Mouse (Mus musculus) urinary bladder, postnatal 10 days (tissue): ENCODE measurements around the gene Fgl2.
"Not testable (repeated sequence)": the region's sequence is repeated elsewhere in the genome, so short reads cannot be mapped to it uniquely, and the experiment has no call there.

ENCODE experiments used
- DNase-seq: peaks from one replicate; pipeline ENCODE4 v3.0.0; 2022; ENCODE audit warnings: low spot score

Fgl2 gene

DNA sequence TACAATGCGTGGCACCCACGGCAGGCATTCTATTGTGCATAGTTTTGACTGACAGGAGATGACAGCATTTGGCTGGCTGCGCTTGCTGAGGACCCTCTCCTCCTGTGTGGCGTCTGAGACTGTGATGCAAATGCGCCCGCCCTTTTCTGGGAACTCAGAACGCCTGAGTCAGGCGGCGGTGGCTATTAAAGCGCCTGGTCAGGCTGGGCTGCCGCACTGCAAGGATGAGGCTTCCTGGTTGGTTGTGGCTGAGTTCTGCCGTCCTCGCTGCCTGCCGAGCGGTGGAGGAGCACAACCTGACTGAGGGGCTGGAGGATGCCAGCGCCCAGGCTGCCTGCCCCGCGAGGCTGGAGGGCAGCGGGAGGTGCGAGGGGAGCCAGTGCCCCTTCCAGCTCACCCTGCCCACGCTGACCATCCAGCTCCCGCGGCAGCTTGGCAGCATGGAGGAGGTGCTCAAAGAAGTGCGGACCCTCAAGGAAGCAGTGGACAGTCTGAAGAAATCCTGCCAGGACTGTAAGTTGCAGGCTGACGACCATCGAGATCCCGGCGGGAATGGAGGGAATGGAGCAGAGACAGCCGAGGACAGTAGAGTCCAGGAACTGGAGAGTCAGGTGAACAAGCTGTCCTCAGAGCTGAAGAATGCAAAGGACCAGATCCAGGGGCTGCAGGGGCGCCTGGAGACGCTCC lies at the start of gene Fgl2:
Gene Fgl2 (plus strand): TSS at position 150 of the 687 bp plus-strand sequence.
- DNase-seq = no peak

DNA sequence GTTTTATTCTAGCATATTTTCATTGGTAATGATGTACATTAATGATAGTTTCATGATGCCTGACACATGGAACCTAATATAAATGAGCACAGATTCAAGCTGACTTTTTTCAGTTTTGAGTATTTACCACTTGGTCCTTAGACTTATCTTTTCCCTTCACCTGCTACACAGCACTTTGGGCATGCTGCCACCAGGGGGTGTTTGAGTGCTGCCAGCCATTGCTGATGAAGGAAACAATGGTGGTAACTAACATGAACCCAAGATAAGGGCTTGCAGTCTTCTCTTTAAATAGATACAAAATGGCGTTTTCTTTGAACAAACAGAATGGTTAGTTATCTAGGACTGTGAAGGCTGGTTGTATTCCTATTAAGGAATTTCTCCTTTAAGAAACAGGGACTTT lies 45.9 kb upstream of the Fgl2 start:
- no peak for DNase-seq

DNA sequence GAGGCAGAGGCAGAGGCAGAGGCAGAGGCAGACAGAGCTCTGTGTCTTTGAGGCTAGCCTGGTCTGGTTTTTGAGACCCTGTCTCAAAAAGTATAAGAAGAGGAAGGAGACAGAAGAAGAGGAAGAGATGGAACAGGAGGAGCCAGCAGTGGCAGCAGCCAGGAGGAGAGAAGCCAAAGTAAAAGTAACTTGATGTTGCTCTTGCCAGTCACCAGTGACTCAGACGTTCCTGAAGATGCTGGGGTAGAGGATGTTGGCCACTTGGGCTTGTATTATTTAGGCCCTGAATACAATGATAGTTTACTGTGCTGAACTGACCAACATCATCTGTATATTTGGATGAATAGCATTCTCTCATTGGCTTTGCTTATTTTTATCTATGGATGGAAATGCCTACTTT lies 43.9 kb upstream of the Fgl2 start:
- no peak for DNase-seq

- no peak for DNase-seq
These were observed 42.5 kb upstream of the Fgl2 start for GRCm38 (mm10) chr5:21329672-21330665.

DNA sequence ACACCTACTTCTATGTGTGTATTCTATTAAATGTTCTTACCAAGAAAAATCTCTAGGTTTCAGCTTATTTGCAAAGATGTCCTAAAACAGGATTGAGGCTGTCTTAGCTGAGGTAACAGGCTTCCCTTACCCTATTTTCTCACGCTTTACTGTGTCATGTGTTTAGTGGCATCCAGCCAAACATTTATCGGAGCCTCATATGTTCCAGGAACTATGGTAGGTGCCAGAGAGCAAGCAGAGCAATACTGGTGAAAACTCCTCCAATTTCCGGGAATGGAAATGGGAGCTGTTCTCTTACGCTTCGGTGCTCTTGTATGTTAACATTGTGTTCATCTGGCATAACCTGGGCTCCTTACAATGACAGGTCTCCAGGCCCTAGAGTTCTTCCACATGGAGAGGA lies 40.8 kb upstream of the Fgl2 start:
- no peak for DNase-seq

DNA sequence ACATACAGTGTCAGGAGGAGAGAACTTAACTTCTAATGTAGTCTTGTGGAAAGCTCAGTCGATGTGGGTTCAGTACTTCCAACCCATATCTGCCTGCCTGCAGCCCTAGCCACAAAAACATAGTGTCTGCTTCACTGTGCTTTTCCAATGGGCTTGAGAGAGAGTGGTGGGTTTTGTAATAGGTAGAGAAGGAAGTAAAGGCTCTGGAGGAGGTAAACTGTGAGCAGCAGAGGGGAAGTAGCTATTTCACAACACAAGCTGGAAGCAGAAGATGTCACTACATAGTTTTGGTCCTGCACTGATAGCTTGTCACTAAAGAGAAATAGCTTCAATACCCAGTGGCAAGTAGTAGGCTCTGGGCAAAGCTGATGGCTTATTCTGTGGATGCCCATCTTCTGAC lies 40.3 kb upstream of the Fgl2 start:
- DNase-seq = no peak

- DNase-seq = not testable (repeated sequence)
These were observed 30.2 kb upstream of the Fgl2 start for GRCm38 (mm10) chr5:21342265-21342664.

DNA sequence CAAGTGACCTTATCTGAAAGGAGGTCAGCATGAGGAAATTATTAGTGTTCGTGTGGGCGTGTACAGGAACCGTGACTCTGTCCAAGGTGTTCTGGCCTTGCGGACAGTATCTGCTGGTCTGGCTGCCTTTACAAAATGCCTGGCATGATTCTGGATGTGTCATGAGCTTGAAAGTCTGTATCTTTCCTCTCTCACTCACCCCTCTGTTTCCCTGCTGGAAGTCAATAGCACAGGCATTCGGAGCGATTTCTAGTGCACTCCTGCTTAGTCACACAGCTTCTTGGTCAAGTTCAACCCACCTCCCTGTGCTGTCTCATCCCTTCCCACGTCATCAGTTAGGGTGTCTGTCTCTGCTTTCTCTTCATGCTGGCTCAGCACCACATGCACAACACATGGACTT lies 24.1 kb upstream of the Fgl2 start:
- DNase-seq = no peak

- no peak for DNase-seq
These were observed 20.8 kb upstream of the Fgl2 start for GRCm38 (mm10) chr5:21351678-21352077.

- no peak for DNase-seq
These were observed 13.8 kb upstream of the Fgl2 start for GRCm38 (mm10) chr5:21358648-21359047.

GRCm38 (mm10) chr5:21363343-21363742 lies 9.1 kb upstream of the Fgl2 start:
- DNase-seq = no peak

DNA sequence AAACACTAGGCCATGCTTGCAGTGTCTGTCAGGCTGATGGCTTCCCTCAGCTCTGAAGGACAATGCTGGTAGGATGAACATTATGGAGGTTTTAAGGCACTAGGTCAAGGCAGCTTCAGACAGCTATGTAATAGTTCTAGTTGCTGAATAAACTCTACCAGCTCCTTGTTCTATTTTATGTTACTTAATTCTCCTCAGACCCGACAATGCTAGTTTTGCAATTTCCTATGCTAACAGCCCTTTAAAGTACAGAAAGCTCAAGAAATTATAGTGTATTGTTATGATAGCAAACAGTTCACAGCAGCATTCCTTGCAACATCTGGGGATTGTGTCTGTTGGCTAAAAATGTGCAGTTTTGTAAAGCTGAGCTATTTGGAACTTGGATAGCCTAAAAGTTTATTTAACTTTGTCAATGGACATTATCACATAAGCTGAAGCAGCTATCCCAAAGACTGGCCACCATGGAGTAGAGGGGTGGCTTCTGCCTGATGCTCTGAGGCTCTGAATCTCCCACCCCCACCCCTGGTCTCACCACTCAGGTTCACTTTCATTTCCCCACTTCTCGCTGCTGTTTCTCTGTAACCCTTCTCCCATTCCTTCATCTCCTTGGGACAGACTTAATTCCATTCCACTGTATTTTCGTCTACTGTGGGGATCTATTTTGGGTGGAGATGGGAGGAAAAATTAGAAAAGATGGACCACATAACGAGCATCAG lies 5.9 kb upstream of the Fgl2 start:
- no peak for DNase-seq

DNA sequence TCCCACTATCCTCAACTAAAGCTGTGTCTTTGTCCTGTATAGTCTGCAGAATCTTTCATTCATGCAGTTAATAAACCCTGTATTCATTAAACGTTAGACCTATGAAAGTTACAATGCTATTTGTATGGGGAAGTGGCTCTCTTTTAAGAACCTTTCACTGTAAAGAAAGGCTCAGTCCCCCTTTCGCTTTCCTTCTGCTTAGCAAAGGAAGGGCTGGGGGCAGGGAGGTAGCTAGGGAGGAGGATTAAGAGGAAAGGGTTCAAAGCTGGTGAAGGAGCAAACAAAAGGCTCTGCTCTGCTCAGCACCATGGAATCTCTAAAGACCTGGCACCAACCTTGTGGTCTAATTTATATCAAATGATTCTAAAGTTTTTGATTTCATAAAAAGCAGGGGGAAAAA lies 4.9 kb upstream of the Fgl2 start:
- no peak for DNase-seq

DNA sequence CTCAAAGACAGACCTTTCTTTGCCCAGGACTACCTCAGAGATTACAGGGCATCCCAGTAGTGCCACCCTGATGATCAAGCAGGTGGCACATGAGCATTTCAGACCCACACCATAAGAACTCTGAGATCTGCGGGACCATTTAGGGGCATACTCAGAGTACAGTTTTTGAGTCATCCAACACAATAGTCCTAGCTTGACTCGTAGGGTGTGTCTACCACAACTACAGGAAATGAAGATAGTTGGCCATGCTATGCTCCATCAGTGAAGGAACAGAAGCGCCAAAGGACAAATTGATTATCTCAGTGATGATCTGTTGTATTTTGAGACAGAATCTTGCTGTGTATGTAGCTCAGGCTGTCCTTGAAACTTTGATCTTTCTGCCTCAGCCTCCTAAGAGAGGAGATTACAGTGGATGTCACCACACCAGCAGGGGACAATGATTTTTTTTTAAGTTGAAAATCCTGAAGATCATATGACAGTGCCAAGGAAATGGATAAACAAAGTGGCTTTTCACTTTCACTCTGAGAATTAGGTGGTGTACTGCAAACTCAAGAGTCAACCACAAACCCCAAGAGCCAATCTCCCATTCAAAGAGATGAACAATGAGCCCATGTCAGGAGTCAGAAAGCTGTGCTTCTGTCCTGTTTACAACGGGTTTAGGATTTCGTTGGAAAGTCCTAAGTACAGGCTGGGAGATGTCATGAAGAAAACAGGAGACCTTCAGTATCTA lies 2.1 kb upstream of the Fgl2 start:
- no peak for DNase-seq

- DNase-seq = no peak
These were observed 522 bp upstream of the Fgl2 start for GRCm38 (mm10) chr5:21371920-21372319.

DNA sequence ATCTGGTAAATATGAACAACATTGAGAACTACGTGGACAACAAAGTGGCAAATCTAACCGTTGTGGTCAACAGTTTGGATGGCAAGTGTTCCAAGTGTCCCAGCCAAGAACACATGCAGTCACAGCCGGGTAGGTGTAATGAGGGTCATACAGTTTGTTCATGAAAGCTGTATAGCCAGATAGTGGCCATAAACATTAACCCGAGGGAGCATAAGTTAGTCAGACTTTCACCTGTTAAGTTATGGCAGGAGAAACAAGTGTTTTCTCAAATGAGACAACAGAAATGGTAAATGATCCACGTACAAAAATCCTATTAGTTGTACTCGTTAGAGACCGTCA lies 707 bp downstream of the Fgl2 start:
- DNase-seq = no peak

- DNase-seq = no peak
These were observed 4.5 kb downstream of the Fgl2 start for GRCm38 (mm10) chr5:21376935-21377334.

DNA sequence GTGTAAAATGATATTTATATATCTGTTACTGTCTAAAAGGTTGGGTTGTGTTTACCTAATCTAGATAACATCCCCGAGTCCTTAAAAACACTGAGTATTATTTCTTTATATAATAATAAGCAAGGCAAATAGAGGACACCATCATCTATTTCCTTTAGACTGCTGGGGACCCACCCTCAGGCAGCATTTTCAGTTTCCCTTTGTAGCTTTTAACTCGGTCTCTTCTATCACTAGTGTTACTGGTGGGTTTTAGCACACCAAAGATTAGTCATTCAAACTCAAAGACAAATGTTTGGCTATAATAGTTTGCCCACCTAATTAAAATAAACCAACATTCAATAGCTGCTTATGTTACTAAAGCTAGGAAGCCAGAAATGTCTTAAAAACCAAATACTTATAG lies 6.0 kb downstream of the Fgl2 start:
- no peak for DNase-seq

DNA sequence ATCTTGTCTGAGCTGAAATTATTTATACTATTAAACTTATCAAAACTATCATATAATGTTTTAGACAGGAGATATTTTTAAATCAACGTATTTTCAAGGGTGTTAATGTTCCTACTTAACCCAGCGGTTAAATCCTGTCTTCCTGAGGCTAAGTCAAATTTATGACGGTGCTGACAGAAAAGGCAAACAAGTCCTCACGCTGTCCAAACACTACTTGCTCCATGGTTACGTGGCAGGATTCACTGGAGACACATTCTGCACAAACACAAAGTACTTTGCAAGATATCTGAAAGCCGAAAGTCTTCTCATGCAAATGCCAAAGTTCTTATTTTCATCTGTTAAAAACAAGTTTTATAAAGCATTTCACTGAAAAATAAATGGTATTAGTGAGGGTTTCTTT lies 9.5 kb downstream of the Fgl2 start:
- no peak for DNase-seq

DNA sequence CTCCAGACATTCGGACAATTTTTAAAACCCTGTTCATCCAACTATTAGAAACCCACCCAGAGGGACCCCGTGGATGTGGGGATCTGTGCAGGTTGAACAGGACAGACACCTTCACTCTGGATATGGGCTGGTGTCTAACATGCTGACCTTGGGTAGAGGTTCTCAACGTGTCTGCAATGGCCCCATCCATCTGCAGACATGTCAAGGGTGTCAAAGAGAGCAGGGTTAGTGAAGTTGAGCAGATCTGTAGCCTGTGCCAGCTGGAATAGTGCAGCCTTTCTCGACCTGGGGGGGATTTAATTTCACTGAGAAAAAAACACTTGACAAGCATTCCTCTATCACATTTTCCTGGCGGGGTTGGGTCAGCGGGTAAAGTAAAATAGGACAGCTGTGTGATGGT lies 10.2 kb downstream of the Fgl2 start:
- DNase-seq = no peak

DNA sequence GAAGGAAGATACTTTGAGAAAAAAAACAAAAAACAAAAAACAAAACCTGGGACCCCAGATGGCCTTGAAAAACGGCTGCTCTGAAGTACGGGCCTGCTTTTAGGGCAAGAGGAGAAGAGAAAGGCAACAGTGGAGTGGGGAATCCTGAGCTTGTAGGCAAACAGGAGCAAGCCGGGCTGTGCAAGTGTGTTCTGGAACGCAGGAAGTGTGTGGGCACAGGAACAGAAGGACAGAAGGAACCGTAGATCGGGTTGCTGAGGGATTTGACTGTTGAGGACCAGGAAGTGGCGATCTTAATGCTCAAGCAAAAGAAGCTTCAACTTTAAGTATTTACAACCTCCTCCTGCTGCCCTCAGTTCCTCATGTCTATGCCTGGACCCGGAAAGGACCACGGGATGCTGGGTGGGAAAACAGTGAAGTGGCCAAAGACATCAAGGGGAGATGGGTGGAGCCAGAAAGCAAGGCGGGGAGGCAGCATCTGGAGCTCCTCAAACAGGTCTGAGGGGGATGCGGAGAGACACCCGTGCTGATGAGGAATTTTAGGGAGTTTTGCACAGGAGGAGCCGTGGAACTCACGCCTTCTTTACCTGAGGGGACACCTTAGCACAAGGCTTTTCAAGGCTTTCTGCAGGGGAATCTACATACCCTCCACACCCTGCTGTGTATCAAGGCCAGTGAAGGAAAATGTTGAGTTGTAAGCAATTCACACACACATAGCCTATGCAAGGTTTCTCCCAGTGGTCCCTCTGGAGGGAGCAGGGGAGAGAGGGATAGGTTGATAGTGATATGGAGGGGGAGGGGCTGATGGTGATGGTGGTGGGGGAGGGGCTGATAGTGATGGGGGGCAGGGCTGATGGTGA lies 11.2 kb downstream of the Fgl2 start:
- DNase-seq = no peak
